Mouse (Mus musculus) G1E (cell line): ENCODE data around the gene Lime1.

Experiments used
- CTCF ChIP-seq: IDR thresholded peaks from 2 replicates; pipeline ENCODE4 v1.5.1; 2012; ENCODE audit warnings: low read depth, low read length, inconsistent platforms, mixed read lengths
- GATA1 ChIP-seq: IDR thresholded peaks from 2 replicates; pipeline ENCODE4 v1.6.1; 2012; ENCODE audit warnings: borderline replicate concordance, low read length, inconsistent platforms, mixed read lengths
- GATA2 ChIP-seq: IDR thresholded peaks from 2 replicates; pipeline ENCODE4 v1.6.1; 2012; ENCODE audit warnings: low read depth, low read length, inconsistent platforms, borderline replicate concordance
- POLR2AphosphoS5 ChIP-seq: IDR thresholded peaks from 2 replicates; pipeline ENCODE4 v1.6.1; 2012; ENCODE audit warnings: low read depth, low read length, inconsistent platforms; ENCODE audit not compliant: insufficient replicate concordance
- TAL1 ChIP-seq: conservative IDR thresholded peaks from 2 replicates; pipeline ENCODE4 v1.6.1; 2012; ENCODE audit warnings: low read depth, low read length, inconsistent platforms, mixed read lengths

GRCm38 (mm10) chr2:181423834-181424233 lies 44.0 kb downstream of the Lime1 start:
- TF ChIP-seq CTCF (no peak), TAL1 (no peak), GATA1 (no peak), GATA2 (no peak), POLR2AphosphoS5 (no peak)
